Mouse (Mus musculus) right cerebral cortex, postnatal 10 days (tissue): ENCODE data around the gene Bak1.

ENCODE experiments used
- DNase-seq, 2 experiments: peaks; one replicate each; pipeline ENCODE4 v3.0.0; 2021; ENCODE audit warnings: low spot score in 2 of 2

Bak1 gene

GRCm38 (mm10) chr17:27028909-27029308 lies at the start of gene Bak1:
TSS of gene Bak1 (minus strand) at chr17:27029009.
- no peak for DNase-seq

- no peak for DNase-seq
These were observed 49.7 kb upstream of the Bak1 start for GRCm38 (mm10) chr17:27078499-27078898.

GRCm38 (mm10) chr17:27077920-27078319 lies 49.1 kb upstream of the Bak1 start:
- no peak for DNase-seq

- no peak for DNase-seq
These were observed 48.3 kb upstream of the Bak1 start for GRCm38 (mm10) chr17:27077133-27077532.

- DNase-seq = no peak
These were observed 46.3 kb upstream of the Bak1 start for GRCm38 (mm10) chr17:27074849-27075745.

- no peak for DNase-seq
These were observed 45.4 kb upstream of the Bak1 start for GRCm38 (mm10) chr17:27074236-27074635.

GRCm38 (mm10) chr17:27073778-27074177 lies 45.0 kb upstream of the Bak1 start:
- DNase-seq = no peak

- no peak for DNase-seq
These were observed 44.3 kb upstream of the Bak1 start for GRCm38 (mm10) chr17:27073126-27073525.

- peak; percentile 60 to 62 for DNase-seq
These were observed 43.6 kb upstream of the Bak1 start for GRCm38 (mm10) chr17:27072363-27072762.

GRCm38 (mm10) chr17:27071630-27072029 lies 42.8 kb upstream of the Bak1 start:
- DNase-seq = no peak

- no peak for DNase-seq
These were observed 42.1 kb upstream of the Bak1 start for GRCm38 (mm10) chr17:27070913-27071312.

- DNase-seq = no peak
These were observed 40.3 kb upstream of the Bak1 start for GRCm38 (mm10) chr17:27069071-27069470.

- no peak for DNase-seq
These were observed 37.3 kb upstream of the Bak1 start for GRCm38 (mm10) chr17:27066065-27066464.

- DNase-seq = no peak
These were observed 35.4 kb upstream of the Bak1 start for GRCm38 (mm10) chr17:27064195-27064594.

- DNase-seq = no peak
These were observed 34.9 kb upstream of the Bak1 start for GRCm38 (mm10) chr17:27063717-27064116.

GRCm38 (mm10) chr17:27062684-27063083 lies 33.9 kb upstream of the Bak1 start:
- no peak for DNase-seq

GRCm38 (mm10) chr17:27061727-27062126 lies 32.9 kb upstream of the Bak1 start:
- no peak for DNase-seq

- DNase-seq = no peak
These were observed 31.9 kb upstream of the Bak1 start for GRCm38 (mm10) chr17:27060698-27061097.

GRCm38 (mm10) chr17:27057517-27058055 lies 28.8 kb upstream of the Bak1 start:
- DNase-seq = no peak

- DNase-seq = no peak
These were observed 28.2 kb upstream of the Bak1 start, which contains the start of gene Itpr3 for GRCm38 (mm10) chr17:27056812-27057516. TSS of gene Itpr3 (plus strand) at chr17:27057304.

- no peak for DNase-seq
These were observed 27.4 kb upstream of the Bak1 start for GRCm38 (mm10) chr17:27056170-27056569.

- DNase-seq = no peak
These were observed 22.7 kb upstream of the Bak1 start for GRCm38 (mm10) chr17:27051514-27051913.

GRCm38 (mm10) chr17:27050853-27051252 lies 22.0 kb upstream of the Bak1 start:
- DNase-seq = no peak
